Mouse (Mus musculus) ES-E14 (cell line): ENCODE measurements around the gene Hoxd13.

Source experiments
- MAFK ChIP-seq: IDR thresholded peaks from 2 replicates; pipeline ENCODE4 v1.6.1; 2014; ENCODE audit warnings: mild to moderate bottlenecking, low read depth, low read length, inconsistent platforms; ENCODE audit not compliant: insufficient read depth
- ZNF384 ChIP-seq: IDR thresholded peaks from 2 replicates; pipeline ENCODE4 v1.6.1; 2012; ENCODE audit warnings: low read depth, low read length, inconsistent platforms

DNA sequence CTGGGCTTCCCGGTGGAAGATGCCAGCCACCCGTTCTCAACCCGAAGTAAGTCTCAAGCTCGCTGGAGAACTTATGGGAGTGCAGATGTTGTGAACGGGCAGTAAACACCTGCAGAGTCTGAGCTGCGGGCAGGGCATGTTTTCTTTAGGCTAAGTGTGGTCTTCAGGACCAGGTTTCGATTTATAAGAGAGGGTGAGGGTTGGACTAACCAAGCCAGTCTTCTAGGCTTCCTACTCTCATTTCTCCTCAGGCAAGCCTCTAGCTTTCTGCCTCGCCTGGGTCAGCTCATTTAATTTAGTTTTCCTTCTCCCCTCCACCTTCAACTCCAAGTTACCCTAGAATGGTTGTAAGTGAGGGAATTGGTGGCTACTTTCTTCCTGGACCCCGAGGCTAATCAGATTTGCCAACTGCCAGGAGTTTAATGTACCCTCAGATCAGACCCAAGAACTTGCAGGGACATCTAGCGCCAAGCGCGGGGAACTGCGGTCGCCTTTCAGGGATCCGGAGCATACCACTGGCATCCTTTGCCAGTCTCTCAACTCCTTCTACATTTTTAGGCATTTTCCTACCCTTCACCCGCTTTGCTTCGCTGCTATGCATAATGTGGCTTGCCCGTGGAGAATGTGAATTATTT, 4.7 kb upstream of the Hoxd13 start:
- no peak for TF ChIP-seq ZNF384
- TF ChIP-seq MAFK, result no peak
